Mouse (Mus musculus): Measurements from ENCODE around the gene Mpv17l2. TPM values are rescaled to one million over a fixed set of nuclear protein-coding genes. Genes with fewer than 3 reads are reported as not detected.

The Mpv17l2 gene
- polyA plus RNA-seq, 1 experiment from 2014 or later, result 43.1 TPM

GRCm38 (mm10) chr8:70766571-70767440, 6.1 kb upstream of the Mpv17l2 start:
- H3K4me3 ChIP-seq (ENCODE audit: low read depth, low read length), result peak overlapping the region; percentile 42
- peaks cover 28% of the 10 kb centered on the region for H3K36me3 ChIP-seq (ENCODE audit: control insufficient read depth, insufficient read depth, low read length)
- ATAC-seq (ENCODE audit: insufficient number of reproducible peaks, insufficient read depth, low FRiP score, low read depth), result peak; percentile 73
- 7% methylated on average over 21 of the region's 21 CpGs for WGBS
- H3K4me2 ChIP-seq (replicated peaks; ENCODE audit: low read depth, low read length), result peak overlapping the region; percentile 90
- peak overlapping the region; percentile 30; the same call in 1 of the 2 replicates for H3K9ac ChIP-seq (replicated peaks; ENCODE audit: low read depth, low read length)
- H3K9me3 ChIP-seq (ENCODE audit: control insufficient read depth, low read depth, low read length), result no peaks in the 10 kb centered on the region
- peaks cover 6% of the 10 kb centered on the region; the same call in 1 of the 2 replicates for H3K4me1 ChIP-seq (ENCODE audit: control insufficient read depth, insufficient read depth, low read length)
- H3K27me3 ChIP-seq (ENCODE audit: control insufficient read depth, insufficient read depth, low read length), result no peaks in the 10 kb centered on the region
- H3K27ac ChIP-seq (ENCODE audit: low read length), result peak overlapping the region; percentile 72; the same call in 1 of the 2 replicates

- Histone ChIP-seq H3K4me1 (ENCODE audit: control insufficient read depth, insufficient read depth, low read length) (peaks cover 11% of the 10 kb centered on the region; the same call in 1 of the 2 replicates), H3K9me3 (ENCODE audit: control insufficient read depth, low read depth, low read length) (no peaks in the 10 kb centered on the region), H3K36me3 (ENCODE audit: control insufficient read depth, insufficient read depth, low read length) (peaks cover 20% of the 10 kb centered on the region), H3K9ac (replicated peaks; ENCODE audit: low read depth, low read length) (peak overlapping the region; percentile 30; the same call in 1 of the 2 replicates), H3K4me3 (ENCODE audit: low read depth, low read length) (peak overlapping the region; percentile 42), H3K4me2 (replicated peaks; ENCODE audit: low read depth, low read length) (peak overlapping the region; percentile 90), H3K27ac (ENCODE audit: low read length) (peak overlapping the region; percentile 72; the same call in 1 of the 2 replicates), H3K27me3 (ENCODE audit: control insufficient read depth, insufficient read depth, low read length) (no peaks in the 10 kb centered on the region)
- no peak for ATAC-seq (ENCODE audit: insufficient number of reproducible peaks, insufficient read depth, low FRiP score, low read depth)
- WGBS, result under 1% methylated on average over 34 of the region's 34 CpGs
Measured at GRCm38 (mm10) chr8:70765838-70766570, 5.3 kb upstream of the Mpv17l2 start.

- Histone ChIP-seq H3K27me3 (ENCODE audit: control insufficient read depth, insufficient read depth, low read length) (no peaks in the 10 kb centered on the region), H3K36me3 (ENCODE audit: control insufficient read depth, insufficient read depth, low read length) (peaks cover 13% of the 10 kb centered on the region), H3K4me2 (replicated peaks; ENCODE audit: low read depth, low read length) (peak overlapping the region; percentile 90), H3K9ac (replicated peaks; ENCODE audit: low read depth, low read length) (0 out of 2 replicates have a peak overlapping the region, but pooled peaks have one; percentile 30), H3K4me3 (ENCODE audit: low read depth, low read length) (peak overlapping the region; percentile 42), H3K9me3 (ENCODE audit: control insufficient read depth, low read depth, low read length) (no peaks in the 10 kb centered on the region), H3K4me1 (ENCODE audit: control insufficient read depth, insufficient read depth, low read length) (peaks cover 11% of the 10 kb centered on the region; the same call in 1 of the 2 replicates), H3K27ac (ENCODE audit: low read length) (peak overlapping the region; percentile 53; the same call in 1 of the 2 replicates)
- ATAC-seq (ENCODE audit: insufficient number of reproducible peaks, insufficient read depth, low FRiP score, low read depth), result no peak
- 70% methylated on average over 9 of the region's 9 CpGs for WGBS
Measured at GRCm38 (mm10) chr8:70765329-70765728, 4.6 kb upstream of the Mpv17l2 start.

- Histone ChIP-seq H3K4me2 (replicated peaks; ENCODE audit: low read depth, low read length) (0 out of 2 replicates have a peak overlapping the region, but pooled peaks have one; percentile 90), H3K4me1 (ENCODE audit: control insufficient read depth, insufficient read depth, low read length) (peaks cover 16% of the 10 kb centered on the region; the same call in 1 of the 2 replicates), H3K9me3 (ENCODE audit: control insufficient read depth, low read depth, low read length) (no peaks in the 10 kb centered on the region), H3K4me3 (ENCODE audit: low read depth, low read length) (no peak overlapping the region), H3K36me3 (ENCODE audit: control insufficient read depth, insufficient read depth, low read length) (peaks cover 10% of the 10 kb centered on the region), H3K27me3 (ENCODE audit: control insufficient read depth, insufficient read depth, low read length) (no peaks in the 10 kb centered on the region), H3K27ac (ENCODE audit: low read length) (peak overlapping the region; percentile 58; the same call in 1 of the 2 replicates), H3K9ac (replicated peaks; ENCODE audit: low read depth, low read length) (no peak overlapping the region)
- ATAC-seq (ENCODE audit: insufficient number of reproducible peaks, insufficient read depth, low FRiP score, low read depth), result no peak
- WGBS, result 83% methylated on average over 13 of the region's 13 CpGs
Measured at GRCm38 (mm10) chr8:70764676-70765075, 3.9 kb upstream of the Mpv17l2 start.

GRCm38 (mm10) chr8:70764026-70764425, 3.3 kb upstream of the Mpv17l2 start:
- peak; percentile 20; the same call in 1 of the 2 replicates for ATAC-seq (ENCODE audit: insufficient number of reproducible peaks, insufficient read depth, low FRiP score, low read depth)
- Histone ChIP-seq H3K4me3 (ENCODE audit: low read depth, low read length) (no peak overlapping the region), H3K27me3 (ENCODE audit: control insufficient read depth, insufficient read depth, low read length) (no peaks in the 10 kb centered on the region), H3K9ac (replicated peaks; ENCODE audit: low read depth, low read length) (no peak overlapping the region), H3K4me1 (ENCODE audit: control insufficient read depth, insufficient read depth, low read length) (peaks cover 22% of the 10 kb centered on the region; the same call in 1 of the 2 replicates), H3K27ac (ENCODE audit: low read length) (peak overlapping the region; percentile 56; the same call in 1 of the 2 replicates), H3K9me3 (ENCODE audit: control insufficient read depth, low read depth, low read length) (no peaks in the 10 kb centered on the region), H3K4me2 (replicated peaks; ENCODE audit: low read depth, low read length) (no peak overlapping the region), H3K36me3 (ENCODE audit: control insufficient read depth, insufficient read depth, low read length) (peaks cover 10% of the 10 kb centered on the region)
- 65% methylated on average over 8 of the region's 8 CpGs for WGBS

- peak overlapping the region; percentile 56; the same call in 1 of the 2 replicates for H3K27ac ChIP-seq (ENCODE audit: low read length)
- peaks cover 23% of the 10 kb centered on the region; the same call in 1 of the 2 replicates for H3K4me1 ChIP-seq (ENCODE audit: control insufficient read depth, insufficient read depth, low read length)
- no peak overlapping the region for H3K4me2 ChIP-seq (replicated peaks; ENCODE audit: low read depth, low read length)
Measured at GRCm38 (mm10) chr8:70763354-70763753, 2.6 kb upstream of the Mpv17l2 start.

GRCm38 (mm10) chr8:70762118-70762517, 1.4 kb upstream of the Mpv17l2 start:
- Histone ChIP-seq H3K27me3 (ENCODE audit: control insufficient read depth, insufficient read depth, low read length) (no peaks in the 10 kb centered on the region), H3K9me3 (ENCODE audit: control insufficient read depth, low read depth, low read length) (no peaks in the 10 kb centered on the region), H3K36me3 (ENCODE audit: control insufficient read depth, insufficient read depth, low read length) (peaks cover 15% of the 10 kb centered on the region), H3K27ac (ENCODE audit: low read length) (no peak overlapping the region), H3K4me1 (ENCODE audit: control insufficient read depth, insufficient read depth, low read length) (peaks cover 23% of the 10 kb centered on the region; the same call in 1 of the 2 replicates), H3K4me3 (ENCODE audit: low read depth, low read length) (no peak overlapping the region), H3K4me2 (replicated peaks; ENCODE audit: low read depth, low read length) (no peak overlapping the region), H3K9ac (replicated peaks; ENCODE audit: low read depth, low read length) (no peak overlapping the region)
- ATAC-seq (ENCODE audit: insufficient number of reproducible peaks, insufficient read depth, low FRiP score, low read depth), result no peak
- 68% methylated on average over 1 of the region's 1 CpGs for WGBS

More at GRCm38 (mm10) chr8:70763354-70763753, 2.6 kb upstream of the Mpv17l2 start:
- Histone ChIP-seq H3K4me3 (ENCODE audit: low read depth, low read length) (no peak overlapping the region), H3K27me3 (ENCODE audit: control insufficient read depth, insufficient read depth, low read length) (no peaks in the 10 kb centered on the region), H3K36me3 (ENCODE audit: control insufficient read depth, insufficient read depth, low read length) (peaks cover 9% of the 10 kb centered on the region), H3K9me3 (ENCODE audit: control insufficient read depth, low read depth, low read length) (no peaks in the 10 kb centered on the region), H3K9ac (replicated peaks; ENCODE audit: low read depth, low read length) (no peak overlapping the region)
- no peak for ATAC-seq (ENCODE audit: insufficient number of reproducible peaks, insufficient read depth, low FRiP score, low read depth)
- WGBS, result 9% methylated on average over 3 of the region's 3 CpGs

GRCm38 (mm10) chr8:70760350-70760749, 396 bp downstream of the Mpv17l2 start:
- WGBS, result under 1% methylated on average over 22 of the region's 22 CpGs
- peak overlapping the region; percentile 67 for H3K9ac ChIP-seq (replicated peaks; ENCODE audit: low read depth, low read length)
- peaks cover 21% of the 10 kb centered on the region for H3K36me3 ChIP-seq (ENCODE audit: control insufficient read depth, insufficient read depth, low read length)
- peaks cover 23% of the 10 kb centered on the region; the same call in 1 of the 2 replicates for H3K4me1 ChIP-seq (ENCODE audit: control insufficient read depth, insufficient read depth, low read length)
- peak overlapping the region; percentile 95 for H3K4me2 ChIP-seq (replicated peaks; ENCODE audit: low read depth, low read length)
- peak overlapping the region; percentile 52; the same call in 1 of the 2 replicates for H3K27ac ChIP-seq (ENCODE audit: low read length)
- no peak for ATAC-seq (ENCODE audit: insufficient number of reproducible peaks, insufficient read depth, low FRiP score, low read depth)
- no peaks in the 10 kb centered on the region for H3K9me3 ChIP-seq (ENCODE audit: control insufficient read depth, low read depth, low read length)
- no peaks in the 10 kb centered on the region for H3K27me3 ChIP-seq (ENCODE audit: control insufficient read depth, insufficient read depth, low read length)
- peak overlapping the region; percentile 60 for H3K4me3 ChIP-seq (ENCODE audit: low read depth, low read length)
